Mouse (Mus musculus) liver, embryonic 15.5 days (tissue): ENCODE measurements around the gene Gm5142. TPM values are rescaled to one million over a fixed set of nuclear protein-coding genes. Genes with fewer than 3 reads are reported as not detected.

Source experiments
- ATAC-seq: fragments of 200-750 bp; cut with Nextera tagmentation; 2 replicates; pipeline ENCODE4 v1.8.0; 2017; ENCODE audit warnings: moderate number of reproducible peaks, mild to moderate bottlenecking, moderate library complexity; ENCODE audit not compliant: insufficient read depth
- H3K27ac ChIP-seq: fragments of 300-500 bp; sonication (generic); replicated peaks from 2 replicates; pipeline ENCODE4 v1.5.1; 2015; ENCODE audit warnings: mild to moderate bottlenecking, inconsistent platforms
- H3K27me3 ChIP-seq: fragments of 300-500 bp; sonication (generic); 2 replicates; pipeline ENCODE4 v1.6.1; 2015; ENCODE audit warnings: mild to moderate bottlenecking, inconsistent platforms
- H3K36me3 ChIP-seq: fragments of 300-500 bp; sonication (generic); replicated peaks from 2 replicates; pipeline ENCODE4 v1.6.1; 2015; ENCODE audit warnings: moderate library complexity, mild to moderate bottlenecking, inconsistent platforms
- H3K4me1 ChIP-seq: fragments of 300-500 bp; sonication (generic); replicated peaks from 2 replicates; pipeline ENCODE4 v1.6.1; 2015; ENCODE audit warnings: inconsistent platforms
- H3K4me2 ChIP-seq: fragments of 300-500 bp; sonication (generic); 2 replicates; pipeline ENCODE4 v1.6.1; 2015; ENCODE audit warnings: moderate library complexity, mild to moderate bottlenecking, inconsistent platforms
- H3K4me3 ChIP-seq: fragments of 300-500 bp; sonication (generic); replicated peaks from 2 replicates; pipeline ENCODE4 v1.5.1; 2015; ENCODE audit warnings: mild to moderate bottlenecking, inconsistent platforms
- H3K9ac ChIP-seq: fragments of 300-500 bp; sonication (generic); 2 replicates; pipeline ENCODE4 v1.6.1; 2015; ENCODE audit warnings: moderate library complexity, mild to moderate bottlenecking, inconsistent platforms
- H3K9me3 ChIP-seq: fragments of 300-500 bp; sonication (generic); replicated peaks from 2 replicates; pipeline ENCODE4 v1.6.1; 2016; ENCODE audit warnings: inconsistent platforms
- WGBS: fragments of 180-500 bp; shearing (Covaris S2); methylation state at CpG from one replicate; pipeline ENCODE4 v1.1.7; 2015; ENCODE audit warnings: mixed read lengths; ENCODE audit not compliant: insufficient replicate concordance; 5-methylcytosine and 5-hydroxymethylcytosine counted together
- polyA plus RNA-seq: library from polyadenylated mRNA; unstranded; fragments of >200 nt; fragmentation: Nextera tagmentation; extraction: Ambion mirVana; gene quantifications from 2 replicates; pipeline ENCODE4 v1.2.1, GENCODE M21; 2015

Gene Gm5142
- not detected in 2 replicates for polyA plus RNA-seq

- H3K4me2 ChIP-seq: no peak within 1 kb of the TSS
- no peaks in the 10 kb centered on the region for H3K27me3 ChIP-seq
- no peak within 1 kb of the TSS for H3K27ac ChIP-seq
- no peak within 1 kb of the TSS for H3K9ac ChIP-seq
- 56% methylated on average over 3 of the region's 3 CpGs for WGBS
- no peaks in the 10 kb centered on the region for H3K36me3 ChIP-seq
- ATAC-seq: no peak
- H3K4me3 ChIP-seq: no peak within 1 kb of the TSS
- H3K9me3 ChIP-seq: no peaks in the 10 kb centered on the region
- H3K4me1 ChIP-seq: no peaks in the 10 kb centered on the region
These were observed at the start of gene Gm5142 for GRCm38 (mm10) chr14:59178649-59179048. Gene Gm5142 (minus strand): TSS chr14:59178749.

- 83% methylated on average over 11 of the region's 11 CpGs for WGBS
- Histone ChIP-seq H3K27me3 (no peaks in the 10 kb centered on the region), H3K4me1 (no peaks in the 10 kb centered on the region), H3K4me3 (no peak overlapping the region), H3K9me3 (no peaks in the 10 kb centered on the region), H3K36me3 (peaks cover 61% of the 10 kb centered on the region), H3K4me2 (no peak overlapping the region), H3K9ac (no peak overlapping the region), H3K27ac (no peak overlapping the region)
- ATAC-seq: no peak
These were observed 47.7 kb upstream of the Gm5142 start for GRCm38 (mm10) chr14:59226240-59226639.

GRCm38 (mm10) chr14:59219241-59219640, 40.7 kb upstream of the Gm5142 start:
- H3K27ac ChIP-seq: no peak overlapping the region
- WGBS: 70% methylated on average over 3 of the region's 3 CpGs

GRCm38 (mm10) chr14:59209816-59210215, 31.3 kb upstream of the Gm5142 start:
- Histone ChIP-seq H3K4me1 (peaks cover 16% of the 10 kb centered on the region), H3K27me3 (no peaks in the 10 kb centered on the region), H3K4me3 (no peak overlapping the region), H3K4me2 (no peak overlapping the region), H3K9me3 (no peaks in the 10 kb centered on the region), H3K27ac (no peak overlapping the region), H3K9ac (no peak overlapping the region), H3K36me3 (0 out of 2 replicates have a peak, but pooled peaks cover 13% of the 10 kb centered on the region)
- 72% methylated on average over 2 of the region's 2 CpGs for WGBS
- no peak for ATAC-seq

More at GRCm38 (mm10) chr14:59219241-59219640, 40.7 kb upstream of the Gm5142 start:
- Histone ChIP-seq H3K9ac (no peak overlapping the region), H3K27me3 (no peaks in the 10 kb centered on the region), H3K4me2 (no peak overlapping the region), H3K36me3 (peaks cover 27% of the 10 kb centered on the region), H3K4me1 (no peaks in the 10 kb centered on the region), H3K9me3 (no peaks in the 10 kb centered on the region), H3K4me3 (no peak overlapping the region)
- ATAC-seq: no peak

GRCm38 (mm10) chr14:59209003-59209402, 30.5 kb upstream of the Gm5142 start:
- peaks cover 24% of the 10 kb centered on the region for H3K4me1 ChIP-seq
- H3K4me2 ChIP-seq: no peak overlapping the region
- 0 out of 2 replicates have a peak, but pooled peaks cover 13% of the 10 kb centered on the region for H3K36me3 ChIP-seq
- no peak for ATAC-seq
- H3K27me3 ChIP-seq: no peaks in the 10 kb centered on the region
- WGBS: 79% methylated on average over 7 of the region's 7 CpGs
- H3K9me3 ChIP-seq: no peaks in the 10 kb centered on the region
- H3K27ac ChIP-seq: no peak overlapping the region
- H3K9ac ChIP-seq: no peak overlapping the region
- no peak overlapping the region for H3K4me3 ChIP-seq

- Histone ChIP-seq H3K9ac (no peak overlapping the region), H3K27ac (no peak overlapping the region), H3K4me3 (no peak overlapping the region), H3K27me3 (no peaks in the 10 kb centered on the region), H3K36me3 (0 out of 2 replicates have a peak, but pooled peaks cover 8% of the 10 kb centered on the region), H3K4me1 (peaks cover 34% of the 10 kb centered on the region), H3K4me2 (no peak overlapping the region), H3K9me3 (no peaks in the 10 kb centered on the region)
- 67% methylated on average over 10 of the region's 10 CpGs for WGBS
- ATAC-seq: no peak
These were observed 27.5 kb upstream of the Gm5142 start for GRCm38 (mm10) chr14:59205976-59206583.

DNA sequence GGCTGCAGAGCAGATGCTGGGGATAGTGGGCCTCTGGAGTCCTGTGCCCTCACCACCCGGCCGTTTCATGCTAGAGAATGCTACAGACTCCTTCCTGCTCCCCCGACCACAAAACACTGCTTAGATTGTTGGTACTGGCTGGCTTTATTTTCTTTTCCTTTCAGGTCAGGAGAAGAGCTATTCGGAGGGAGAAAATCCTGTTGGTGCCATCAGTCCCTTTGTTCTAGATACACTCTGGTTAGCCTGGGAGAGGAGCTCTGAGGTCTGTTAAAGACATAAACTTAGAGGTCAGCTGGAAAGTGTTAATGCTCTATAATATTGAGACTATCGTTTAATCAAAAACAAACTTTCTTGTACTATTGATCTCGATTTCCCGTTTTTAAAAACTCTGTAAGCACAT, 26.9 kb upstream of the Gm5142 start:
- 0 out of 2 replicates have a peak overlapping the region, but pooled peaks have one; percentile 18 for H3K9ac ChIP-seq
- peaks cover 39% of the 10 kb centered on the region for H3K4me1 ChIP-seq
- H3K9me3 ChIP-seq: no peaks in the 10 kb centered on the region
- ATAC-seq: no peak
- 45% methylated on average over 7 of the region's 7 CpGs for WGBS
- H3K27ac ChIP-seq: no peak overlapping the region
- H3K4me2 ChIP-seq: no peak overlapping the region
- H3K36me3 ChIP-seq: 0 out of 2 replicates have a peak, but pooled peaks cover 2% of the 10 kb centered on the region
- no peak overlapping the region for H3K4me3 ChIP-seq
- H3K27me3 ChIP-seq: no peaks in the 10 kb centered on the region

- Histone ChIP-seq H3K4me2 (peak overlapping the region; percentile 85), H3K9ac (peak overlapping the region; percentile 82), H3K9me3 (no peaks in the 10 kb centered on the region), H3K4me1 (peaks cover 34% of the 10 kb centered on the region), H3K27ac (peak overlapping the region; percentile 87), H3K27me3 (no peaks in the 10 kb centered on the region), H3K36me3 (no peaks in the 10 kb centered on the region), H3K4me3 (peak overlapping the region; percentile 88)
- 4% methylated on average over 21 of the region's 21 CpGs for WGBS
- ATAC-seq: no peak; the same call in 1 of the 2 replicates
These were observed 23.2 kb upstream of the Gm5142 start for GRCm38 (mm10) chr14:59201604-59202215.

DNA sequence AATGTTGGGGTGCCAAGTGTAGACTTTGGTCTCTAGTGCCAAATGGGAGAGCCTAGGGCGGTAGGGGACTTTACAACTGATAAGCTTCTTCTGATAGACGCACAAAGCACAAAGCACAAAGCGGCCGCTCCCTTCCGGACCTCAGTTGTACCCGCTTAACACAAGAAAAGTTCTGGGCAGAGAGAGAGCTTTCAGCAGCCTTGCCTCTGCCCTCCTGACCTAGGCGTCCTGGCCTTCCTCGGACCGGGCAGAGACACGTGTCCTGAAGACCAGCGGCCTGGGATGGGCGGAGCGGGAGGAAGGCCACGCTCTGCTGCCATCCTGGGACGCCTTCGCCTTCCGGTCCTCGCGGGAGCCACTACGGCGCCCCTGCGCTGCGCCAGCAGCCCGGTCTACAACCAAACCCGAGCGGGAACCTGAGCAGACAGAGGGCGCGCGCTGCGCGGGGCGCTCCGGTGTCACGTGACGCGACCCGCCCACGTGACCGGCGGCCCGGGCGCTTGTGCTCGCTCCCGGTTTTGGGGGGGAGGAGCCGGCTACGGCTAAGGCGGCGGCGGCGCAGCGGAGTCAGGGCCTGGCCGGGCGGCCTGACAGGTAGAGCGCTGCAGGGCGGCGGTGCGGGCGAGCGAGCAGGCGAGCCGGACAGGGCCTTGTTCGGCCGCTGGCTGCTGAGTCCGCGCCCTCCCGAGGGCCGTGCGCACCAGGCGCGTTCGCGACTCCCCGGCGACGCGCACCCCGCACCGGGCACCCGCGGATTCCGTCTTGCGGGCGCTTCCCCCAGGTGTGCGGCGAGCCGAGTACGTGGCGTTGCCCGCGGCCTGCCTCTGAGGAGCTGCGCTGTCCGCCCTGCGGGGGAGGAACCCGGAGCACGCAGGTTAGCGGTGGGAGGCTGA, 22.4 kb upstream of the Gm5142 start, which contains the start of gene Rcbtb1:
Gene Rcbtb1 (plus strand): TSS at position 499 of the 893 bp plus-strand sequence.
- under 1% methylated on average over 96 of the region's 96 CpGs for WGBS
- Histone ChIP-seq H3K9me3 (no peaks in the 10 kb centered on the region), H3K36me3 (no peaks in the 10 kb centered on the region), H3K4me3 (peak within 1 kb of the TSS; percentile 88), H3K9ac (peak within 1 kb of the TSS; percentile 82), H3K4me2 (peak within 1 kb of the TSS; percentile 85), H3K4me1 (peaks cover 34% of the 10 kb centered on the region), H3K27me3 (no peaks in the 10 kb centered on the region), H3K27ac (peak within 1 kb of the TSS; percentile 87)
- ATAC-seq: peak; percentile 92

- H3K4me3 ChIP-seq: no peak overlapping the region
- H3K27ac ChIP-seq: no peak overlapping the region
- no peaks in the 10 kb centered on the region for H3K9me3 ChIP-seq
- ATAC-seq: no peak
- H3K4me2 ChIP-seq: no peak overlapping the region
- no peak overlapping the region for H3K9ac ChIP-seq
- H3K27me3 ChIP-seq: no peaks in the 10 kb centered on the region
- no peaks in the 10 kb centered on the region for H3K4me1 ChIP-seq
- no peaks in the 10 kb centered on the region for H3K36me3 ChIP-seq
- 74% methylated on average over 2 of the region's 2 CpGs for WGBS
These were observed 7.6 kb upstream of the Gm5142 start for GRCm38 (mm10) chr14:59186121-59186520.

GRCm38 (mm10) chr14:59185514-59185913, 7.0 kb upstream of the Gm5142 start:
- Histone ChIP-seq H3K9me3 (no peaks in the 10 kb centered on the region), H3K27me3 (no peaks in the 10 kb centered on the region), H3K27ac (no peak overlapping the region), H3K4me3 (no peak overlapping the region), H3K36me3 (no peaks in the 10 kb centered on the region), H3K4me1 (no peaks in the 10 kb centered on the region), H3K9ac (no peak overlapping the region), H3K4me2 (no peak overlapping the region)
- no peak for ATAC-seq
